Mouse (Mus musculus): ENCODE data around the gene Ubqln1. TPM values are rescaled to one million over a fixed set of nuclear protein-coding genes. Genes with fewer than 3 reads are reported as not detected.

Ubqln1 gene
- total RNA-seq, 2 experiments from 2014 or later: 52.6 to 56.0 TPM

GRCm38 (mm10) chr13:58201343-58201742, 14.1 kb downstream of the Ubqln1 start:
- no peak for DNase-seq

GRCm38 (mm10) chr13:58197981-58198640, 17.3 kb downstream of the Ubqln1 start:
- no peak for DNase-seq

DNA sequence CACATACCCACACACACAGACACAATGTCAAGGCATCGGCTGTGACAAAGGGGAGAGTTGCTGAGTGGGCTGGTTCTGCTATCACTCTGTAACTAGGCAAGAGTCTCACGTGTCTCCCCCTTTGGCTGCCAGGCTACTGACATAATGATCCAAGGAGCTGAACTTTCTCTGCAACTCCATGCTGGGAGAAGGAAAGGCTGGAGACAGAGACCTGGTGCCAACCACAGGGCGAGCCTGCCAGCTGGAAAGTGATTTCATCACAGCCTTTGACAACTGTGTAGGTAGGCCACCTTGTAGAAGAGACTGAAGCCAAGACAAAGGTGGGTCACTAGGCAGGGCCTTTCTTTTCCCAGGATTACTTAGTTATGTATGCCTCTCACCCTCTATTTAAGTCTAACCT, 18.2 kb downstream of the Ubqln1 start:
- peak in 1 of 2 experiments; percentile 4 for DNase-seq

GRCm38 (mm10) chr13:58194908-58195307, 20.5 kb downstream of the Ubqln1 start:
- no peak for DNase-seq

DNA sequence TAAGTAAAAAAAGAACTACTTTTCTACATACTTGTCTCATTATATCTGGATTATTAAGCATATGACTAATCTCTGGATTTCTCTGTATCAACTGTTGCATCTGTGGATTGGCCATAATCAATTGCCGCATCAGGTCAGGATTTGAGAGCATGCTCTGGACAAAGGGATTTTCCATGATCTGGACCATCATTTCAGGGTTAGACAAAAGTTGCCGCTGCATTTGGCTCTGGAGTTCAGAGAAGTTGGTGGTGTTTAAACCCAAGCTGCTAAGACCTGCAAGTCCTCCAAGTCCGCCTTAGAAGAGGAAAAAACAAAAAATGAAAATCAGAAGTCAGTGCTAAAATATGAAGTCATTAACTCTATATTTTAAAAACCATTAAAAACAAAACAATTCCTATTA, 22.2 kb downstream of the Ubqln1 start:
- no peak for DNase-seq

DNA sequence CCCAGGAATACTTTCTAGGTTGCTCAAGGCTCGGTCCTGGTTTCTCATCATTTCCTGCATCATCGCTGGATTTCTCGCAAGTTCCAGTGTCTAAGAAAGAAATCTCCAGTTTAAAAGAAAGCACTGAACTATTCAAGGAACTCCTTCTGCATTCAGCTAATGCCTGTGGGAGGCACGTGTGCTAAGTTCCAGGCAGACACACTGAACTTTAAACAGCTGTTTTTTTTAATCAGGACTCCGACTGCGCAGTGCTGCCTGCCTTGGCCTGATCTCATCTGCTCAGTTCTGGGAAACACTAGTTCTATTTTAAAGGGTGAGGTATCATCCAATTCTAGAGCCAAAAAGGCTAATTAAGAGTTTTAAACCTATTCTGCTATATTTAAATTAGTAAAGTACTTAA, 23.3 kb downstream of the Ubqln1 start:
- no peak for DNase-seq

DNA sequence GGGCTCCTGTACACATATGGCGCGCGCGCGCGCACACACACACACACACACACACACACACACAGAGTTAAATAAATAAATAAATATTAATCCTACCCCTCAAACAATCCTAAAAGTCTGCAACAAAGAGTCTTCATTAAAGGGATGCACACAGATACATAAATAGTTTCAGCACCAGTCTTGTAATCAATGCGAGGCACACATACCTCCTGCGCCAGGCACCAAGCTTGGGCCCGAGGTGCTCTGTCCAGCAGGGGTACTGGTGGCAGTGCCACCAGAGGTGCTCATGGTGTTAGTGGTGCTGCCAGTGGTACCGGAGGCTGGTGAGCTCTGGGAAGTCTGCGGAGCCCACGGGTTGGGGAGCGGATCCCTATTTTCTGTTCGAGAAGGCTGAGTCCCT, 23.9 kb downstream of the Ubqln1 start:
- no peak for DNase-seq

GRCm38 (mm10) chr13:58189473-58189872, 26.0 kb downstream of the Ubqln1 start:
- no peak for DNase-seq

DNA sequence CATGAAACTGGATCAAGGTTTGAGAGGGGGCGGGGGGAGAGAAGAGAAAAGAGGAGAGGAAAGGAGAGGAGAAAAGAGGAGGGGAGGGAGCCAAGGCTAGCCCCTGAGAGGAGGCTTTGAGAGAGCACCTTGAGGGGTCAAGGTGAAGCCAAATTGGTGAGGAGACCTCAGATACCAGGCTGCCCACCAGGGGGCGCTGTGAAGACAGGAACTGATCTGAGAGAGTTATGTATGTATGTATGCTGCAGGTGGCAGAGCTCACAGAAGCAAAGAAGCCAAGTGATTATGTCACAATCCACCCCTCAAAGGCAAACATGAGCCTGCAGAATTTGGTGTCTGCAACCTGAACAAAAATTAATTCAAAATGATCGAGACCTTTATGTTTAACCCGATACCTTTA, 27.0 kb downstream of the Ubqln1 start:
- peak; percentile 69 to 92 for DNase-seq

GRCm38 (mm10) chr13:58187751-58188150, 27.7 kb downstream of the Ubqln1 start:
- DNase-seq: no peak

DNA sequence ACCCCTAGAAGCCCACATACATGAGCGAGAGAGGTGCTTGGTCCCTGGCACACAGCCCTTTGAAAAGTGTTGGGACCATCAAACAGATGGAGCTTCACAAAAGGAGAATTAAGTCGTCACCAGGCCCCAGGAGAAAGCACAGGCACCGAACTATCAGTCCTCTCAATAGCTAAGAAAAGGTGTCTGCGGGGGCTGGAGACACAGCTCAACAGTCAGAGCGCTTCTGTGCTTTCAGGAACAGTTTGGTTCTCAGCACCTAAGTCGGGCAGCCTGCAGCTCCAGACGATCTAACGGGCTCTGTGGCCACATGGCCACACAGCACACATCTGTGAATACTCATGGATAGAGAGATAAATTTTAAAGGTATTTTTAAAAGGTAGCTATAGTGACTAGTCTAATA, 29.2 kb downstream of the Ubqln1 start:
- DNase-seq: no peak

GRCm38 (mm10) chr13:58184111-58184510, 31.3 kb downstream of the Ubqln1 start:
- no peak for DNase-seq

DNA sequence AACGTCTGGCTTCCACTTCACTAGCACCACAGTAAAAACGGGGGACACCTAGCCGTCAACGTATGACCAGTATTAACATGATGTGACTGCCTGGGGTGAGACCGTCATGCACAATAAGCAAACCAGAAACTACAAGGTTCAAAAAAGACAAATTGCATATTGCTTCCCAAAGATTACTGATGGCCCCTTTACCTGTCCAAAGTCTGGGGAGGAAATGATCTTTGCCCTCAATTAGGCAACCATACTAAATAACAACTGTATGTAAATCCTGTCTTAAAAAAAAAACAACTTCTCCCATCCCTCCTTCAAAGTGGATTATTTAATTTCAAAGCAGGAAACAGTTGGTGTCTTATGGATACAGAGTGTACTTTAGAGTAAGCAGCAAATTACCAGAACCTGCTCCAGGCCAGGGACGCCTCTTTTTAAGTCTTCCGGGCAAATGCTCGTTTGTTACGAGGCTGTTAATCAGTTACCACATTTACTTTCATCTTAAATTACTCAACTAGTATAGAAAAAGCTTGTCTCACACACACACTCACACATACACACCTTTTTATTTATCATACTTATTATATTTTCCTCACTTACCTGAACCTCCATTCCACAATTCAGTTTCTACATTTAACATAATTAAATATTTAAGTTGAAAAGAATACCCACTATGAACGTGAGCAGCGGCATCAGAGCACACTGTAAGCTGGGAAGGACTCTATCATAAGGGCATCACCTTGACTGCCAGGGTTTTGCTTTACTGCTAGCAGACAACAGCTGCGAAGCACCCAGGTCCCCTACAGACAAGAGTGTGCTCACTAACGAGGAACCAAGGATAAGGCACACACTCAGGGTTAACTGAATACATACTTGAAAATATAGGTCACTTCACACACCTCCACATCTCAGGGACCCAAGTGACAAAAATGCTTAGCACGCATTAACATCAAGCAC, 33.6 kb downstream of the Ubqln1 start:
- DNase-seq: no peak

GRCm38 (mm10) chr13:58177511-58178208, 37.8 kb downstream of the Ubqln1 start:
- peak; percentile 97 to 100 for DNase-seq

GRCm38 (mm10) chr13:58176105-58176504, 39.3 kb downstream of the Ubqln1 start:
- DNase-seq: no peak

- DNase-seq: no peak
These were observed 47.3 kb downstream of the Ubqln1 start for GRCm38 (mm10) chr13:58168119-58168518.

DNA sequence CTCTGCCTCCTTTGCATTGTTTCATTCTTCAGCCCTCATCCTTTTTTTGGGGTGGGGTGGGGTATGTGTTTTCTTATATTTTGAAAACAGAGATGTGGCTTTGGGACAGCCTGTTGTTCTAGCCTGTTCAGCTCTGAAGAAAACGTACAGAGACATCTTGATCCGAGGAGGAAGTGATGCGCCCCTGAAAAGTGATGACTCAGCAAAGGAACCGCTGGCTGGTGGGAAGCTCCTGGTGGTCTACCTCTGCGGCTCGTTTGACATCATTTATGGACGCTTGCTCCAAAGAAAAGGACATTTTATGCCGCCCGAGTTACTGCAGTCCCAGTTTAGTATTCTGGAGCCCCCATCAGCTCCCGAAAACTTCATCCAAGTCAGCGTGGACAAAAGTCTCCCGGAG, 52.1 kb downstream of the Ubqln1 start:
- no peak for DNase-seq

GRCm38 (mm10) chr13:58160761-58161160, 54.7 kb downstream of the Ubqln1 start:
- DNase-seq: no peak

GRCm38 (mm10) chr13:58158099-58158912, 57.1 kb downstream of the Ubqln1 start:
- DNase-seq: peak; percentile 85 to 93

- peak; percentile 94 for DNase-seq
These were observed 57.9 kb downstream of the Ubqln1 start, which contains the start of gene Idnk for GRCm38 (mm10) chr13:58157447-58158098. TSS of gene Idnk (plus strand) at chr13:58157649.

GRCm38 (mm10) chr13:58157036-58157435, 58.4 kb downstream of the Ubqln1 start:
- DNase-seq: no peak
